Mouse (Mus musculus) Patski (cell line): ENCODE measurements around the gene Slc25a21. TPM values are rescaled to one million over a fixed set of nuclear protein-coding genes. Genes with fewer than 3 reads are reported as not detected.

Experiments
- ATAC-seq: fragments of 100-300 bp; one replicate; pipeline ENCODE4 v1.8.0; 2021
- CTCF ChIA-PET: fragments of 350-600 bp; sonication (Branson Sonifier 250); formaldehyde crosslinking; loops from one replicate; lab custom pipeline; 2022; ENCODE audit warnings: inconsistent platforms; lab: Charles Lee
- POLR2A ChIA-PET: fragments of 350-600 bp; sonication (Branson Sonifier 250); formaldehyde crosslinking; loops from one replicate; lab custom pipeline; 2022; ENCODE audit warnings: antibody characterized with exemption, inconsistent platforms; lab: Charles Lee
- DNase-seq: peaks from one replicate; pipeline ENCODE4 v3.0.0-alpha.2; 2011; ENCODE audit warnings: low read depth, low spot score
- H3K27me3 ChIP-seq: fragments of 371-371 bp; one replicate; pipeline ENCODE4 v1.5.1; 2021
- CTCF ChIP-seq: fragments of 100-300 bp; IDR thresholded peaks from one replicate; pipeline ENCODE4 v1.5.1; 2021
- in situ Hi-C: fragments of 300-500 bp; cut with MboI; formaldehyde crosslinking; loops from 3 replicates; pipeline ENCODE4 v1.11.1; 2018; ENCODE audit warnings: low pct_unique_long_range_greater_than_20kb, mixed read lengths
- polyA plus RNA-seq: library from polyadenylated mRNA; unstranded; gene quantifications from one replicate; pipeline ENCODE4 v1.2.3, GENCODE M21; 2021

The Slc25a21 gene
- polyA plus RNA-seq, 1 experiment from 2014 or later = 1.1 TPM

DNA sequence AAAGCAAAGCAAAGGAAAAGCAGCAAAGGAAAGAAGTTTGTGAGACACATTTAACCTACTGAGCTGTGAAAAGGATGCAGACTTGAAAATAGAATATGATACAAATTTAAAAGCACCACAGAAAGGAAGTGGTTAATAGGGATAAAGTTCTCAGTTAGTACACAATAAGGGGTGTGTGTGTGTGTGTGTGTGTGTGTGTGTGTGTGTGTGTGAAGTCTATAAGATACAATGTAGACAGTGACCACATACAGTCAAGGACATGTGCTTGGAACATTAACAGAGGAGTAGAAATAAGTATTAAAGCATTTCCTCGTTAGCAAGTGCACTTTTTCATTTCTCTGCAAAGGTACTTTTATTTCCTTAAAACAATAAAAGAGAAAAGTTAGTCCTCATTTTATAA is 367.3 kb downstream of the Slc25a21 start:
- peaks cover 9% of the 10 kb centered on the region for H3K27me3 ChIP-seq
- in situ Hi-C loops = no loop called here
- POLR2A ChIA-PET = no interaction called here
- no peak for DNase-seq
- no peak for TF ChIP-seq CTCF
- CTCF ChIA-PET = no interaction called here
- no peak for ATAC-seq

DNA sequence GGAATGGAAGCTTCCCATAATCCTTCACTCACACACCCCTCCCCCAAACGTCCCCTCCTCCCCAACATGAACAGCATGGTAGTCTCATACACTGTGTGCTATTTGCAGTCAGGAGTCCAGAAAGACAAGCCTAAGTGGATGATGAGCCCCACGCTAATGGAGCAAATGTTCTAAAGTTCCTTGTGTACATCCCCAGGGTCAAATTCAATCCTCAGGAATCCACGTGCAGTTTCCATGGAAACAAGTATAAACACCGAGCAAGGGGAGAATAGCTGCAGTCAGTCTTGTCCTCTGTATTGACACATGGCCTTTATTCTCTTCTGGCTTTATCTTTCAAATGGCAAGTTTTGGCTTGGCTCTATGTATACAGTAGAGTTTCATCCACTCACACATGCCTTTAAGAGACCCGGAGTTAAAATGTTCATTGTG is 367.8 kb downstream of the Slc25a21 start:
- DNase-seq (no peak), ATAC-seq (no peak)
- in situ Hi-C loops = no loop called here
- ChIA-PET POLR2A (no interaction called here), CTCF (no interaction called here)
- no peak for TF ChIP-seq CTCF
- H3K27me3 ChIP-seq = peaks cover 9% of the 10 kb centered on the region

DNA sequence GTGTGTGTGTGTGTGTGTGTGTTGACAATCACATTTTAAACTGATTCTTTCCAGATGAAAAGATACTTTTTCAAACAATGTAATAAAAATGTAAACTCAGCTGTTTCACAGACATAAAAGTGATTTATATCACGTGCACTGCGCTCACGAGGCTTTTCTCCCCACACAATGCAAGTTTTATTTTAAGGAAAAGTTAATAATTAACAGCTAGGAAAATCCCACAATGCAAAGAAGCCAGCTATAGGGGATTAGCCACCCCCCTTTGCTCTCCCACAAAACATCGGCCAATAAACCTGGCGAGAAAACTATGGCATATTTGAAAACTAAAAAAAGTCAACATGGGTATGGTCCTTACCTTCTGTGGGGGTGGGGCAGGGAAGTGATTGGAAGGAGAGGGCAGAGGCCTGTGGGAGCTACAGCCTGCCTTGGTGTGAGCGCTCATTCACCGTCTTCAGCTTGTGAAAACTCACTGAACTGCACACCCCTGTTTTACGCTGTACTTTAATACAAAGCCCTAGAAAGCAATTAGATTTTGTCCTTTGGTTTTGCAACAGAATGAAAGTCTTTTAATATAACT is 369.4 kb downstream of the Slc25a21 start:
- in situ Hi-C loops = no loop called here
- TF ChIP-seq CTCF = no peak
- CTCF ChIA-PET = interaction anchor here (1.8 kb wide), 1 partner anchor 23 kb away, joined by 5 read pairs; no protein-coding TSS in a partner anchor
- ATAC-seq (no peak), DNase-seq (no peak)
- H3K27me3 ChIP-seq = peaks cover 5% of the 10 kb centered on the region
- POLR2A ChIA-PET = interaction anchor here (0.6 kb wide), 1 partner anchor 1205 kb away, joined by 3 read pairs; no protein-coding TSS in a partner anchor

DNA sequence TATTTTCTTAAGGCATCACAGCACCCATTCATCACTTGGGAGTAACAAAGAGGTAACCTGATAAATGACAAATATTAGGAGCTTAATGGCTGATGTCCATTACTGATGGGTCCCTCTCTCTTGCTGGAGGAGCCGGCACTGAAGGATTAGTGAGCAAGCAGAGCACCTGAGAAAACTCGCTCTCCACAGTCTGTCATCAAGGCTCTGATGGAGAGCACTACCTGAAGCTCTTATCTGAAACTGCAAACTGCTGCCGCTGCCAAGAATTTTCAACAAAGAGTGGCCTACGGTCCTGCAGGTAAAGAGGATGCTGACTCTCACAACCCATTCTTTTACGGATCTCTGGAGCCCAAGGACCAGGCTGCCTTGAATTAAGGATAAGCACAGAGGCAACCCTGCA is 372.6 kb downstream of the Slc25a21 start:
- no peak for ATAC-seq
- TF ChIP-seq CTCF = no peak
- DNase-seq = no peak
- POLR2A ChIA-PET = no interaction called here
- H3K27me3 ChIP-seq = peaks cover 4% of the 10 kb centered on the region
- in situ Hi-C loops = no loop called here
- CTCF ChIA-PET = no interaction called here

DNA sequence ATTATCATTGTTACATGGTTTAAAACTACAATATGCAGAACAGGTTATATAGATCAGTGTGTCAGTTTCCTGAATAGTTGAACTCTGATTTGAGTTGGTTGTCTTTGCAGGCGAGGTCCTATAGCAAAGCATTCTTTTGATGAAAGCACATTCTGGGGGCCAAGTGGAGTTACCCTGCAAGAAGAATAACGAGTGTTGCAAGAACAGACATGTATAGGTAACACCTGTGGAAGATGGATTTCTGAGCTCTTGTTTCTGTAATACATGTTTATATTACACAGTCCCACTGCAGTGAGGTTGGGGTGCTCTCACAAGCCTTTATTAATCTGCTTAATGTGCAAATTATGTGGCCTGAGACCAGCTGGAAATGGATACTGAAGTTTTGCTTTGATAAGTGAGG is 375.1 kb downstream of the Slc25a21 start:
- in situ Hi-C loops = no loop called here
- POLR2A ChIA-PET = no interaction called here
- CTCF ChIA-PET = interaction anchor here (1.0 kb wide), 1 partner anchor 23 kb away, joined by 3 read pairs; no protein-coding TSS in a partner anchor
- no peak for ATAC-seq
- TF ChIP-seq CTCF = no peak
- H3K27me3 ChIP-seq = peaks cover 4% of the 10 kb centered on the region
- DNase-seq = no peak

DNA sequence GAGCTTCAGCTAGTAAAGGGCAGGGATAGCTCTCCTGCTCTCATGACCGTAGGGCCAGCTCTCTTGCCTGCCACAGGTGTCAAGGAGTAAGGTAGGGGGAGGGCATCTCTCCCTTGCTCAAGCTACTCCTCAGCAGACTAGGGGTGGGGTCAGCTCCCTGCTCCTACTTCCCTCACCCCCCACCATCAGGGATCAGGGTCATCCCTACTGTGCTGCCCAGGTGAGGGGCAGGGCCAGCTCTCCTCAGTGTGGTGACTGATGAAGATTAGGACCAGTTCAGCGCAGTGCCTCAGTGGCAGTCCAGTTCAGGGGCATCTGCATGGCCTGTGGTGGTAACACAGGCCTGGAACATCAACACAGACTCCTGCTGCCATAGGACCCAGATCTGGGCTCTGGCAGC is 376.7 kb downstream of the Slc25a21 start:
- in situ Hi-C loops = no loop called here
- H3K27me3 ChIP-seq = peaks cover 12% of the 10 kb centered on the region
- POLR2A ChIA-PET = no interaction called here
- DNase-seq = no peak
- ATAC-seq = no peak
- CTCF ChIA-PET = interaction anchor here (1.0 kb wide), 1 partner anchor 12 kb away, joined by 3 read pairs; no protein-coding TSS in a partner anchor
- TF ChIP-seq CTCF = no peak

DNA sequence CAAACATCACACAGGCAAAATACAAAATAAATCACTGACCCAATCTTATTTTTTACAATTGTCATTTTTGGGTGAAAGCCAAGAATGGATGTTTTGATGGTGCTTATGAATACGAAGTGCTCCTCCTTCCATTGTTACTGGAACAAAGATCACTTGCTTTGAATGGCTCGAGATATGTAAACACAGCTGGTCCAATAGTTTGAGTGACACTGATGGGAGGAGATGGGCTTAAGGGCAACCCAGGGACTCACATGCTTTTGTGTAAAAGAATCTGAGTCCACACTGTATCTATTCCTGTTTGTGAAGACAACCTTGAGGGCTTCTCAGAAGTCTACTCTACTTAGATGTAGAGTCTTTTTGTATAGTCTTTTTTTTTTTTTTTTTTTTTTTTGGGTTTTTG is 389.8 kb downstream of the Slc25a21 start:
- no peak for ATAC-seq
- CTCF ChIA-PET = no interaction called here
- TF ChIP-seq CTCF = no peak
- no peak for DNase-seq
- H3K27me3 ChIP-seq = peaks cover 20% of the 10 kb centered on the region
- POLR2A ChIA-PET = no interaction called here
- in situ Hi-C loops = no loop called here

DNA sequence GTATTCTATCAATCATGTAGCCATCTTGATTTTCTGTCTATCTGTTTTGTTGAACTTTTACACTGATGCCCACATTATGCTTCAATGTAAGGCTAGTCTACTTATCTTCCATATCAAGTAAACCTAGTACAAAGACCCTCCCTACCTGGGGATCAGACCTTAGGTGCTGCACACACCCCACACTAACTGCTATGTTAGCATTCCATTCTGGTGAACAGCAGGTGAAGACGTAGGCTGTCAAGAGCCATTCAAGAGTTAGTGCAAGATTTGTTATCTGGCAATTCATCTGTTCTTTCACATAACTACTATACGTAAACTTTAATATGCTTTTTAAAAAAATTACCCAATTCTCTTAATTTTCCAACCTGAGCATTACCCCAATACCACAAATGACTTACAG is 390.2 kb downstream of the Slc25a21 start:
- no peak for DNase-seq
- H3K27me3 ChIP-seq = peaks cover 20% of the 10 kb centered on the region
- ATAC-seq = no peak
- no peak for TF ChIP-seq CTCF
- in situ Hi-C loops = no loop called here
- CTCF ChIA-PET = no interaction called here
- POLR2A ChIA-PET = no interaction called here

DNA sequence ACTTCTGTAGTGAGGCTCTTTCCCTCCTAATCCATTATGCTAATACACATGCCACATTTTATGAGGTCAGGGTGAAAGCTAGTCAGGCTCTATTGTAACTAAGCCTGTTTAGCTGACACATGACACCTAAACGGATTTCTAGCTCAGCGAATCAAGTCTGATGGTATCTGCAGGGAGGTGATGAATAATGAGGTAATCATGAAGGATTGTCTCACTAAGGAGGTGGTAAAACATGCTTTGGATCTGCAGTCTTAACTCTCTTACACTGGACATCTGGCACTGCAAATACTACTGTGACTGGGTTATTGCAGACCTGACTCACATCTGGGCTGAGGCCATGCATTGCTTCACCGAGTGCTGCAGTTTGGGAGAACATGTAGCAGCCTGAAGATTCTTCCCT is 392.8 kb downstream of the Slc25a21 start:
- in situ Hi-C loops = no loop called here
- DNase-seq = peak; percentile 54
- peak; percentile 97 for ATAC-seq
- ChIA-PET CTCF (interaction anchor here (0.7 kb wide), 1 partner anchor 95 kb away, joined by 3 read pairs; no protein-coding TSS in a partner anchor), POLR2A (interaction anchor here (0.6 kb wide), 1 partner anchor 81 kb away, joined by 5 read pairs; no protein-coding TSS in a partner anchor)
- H3K27me3 ChIP-seq = peaks cover 7% of the 10 kb centered on the region
- TF ChIP-seq CTCF = no peak

DNA sequence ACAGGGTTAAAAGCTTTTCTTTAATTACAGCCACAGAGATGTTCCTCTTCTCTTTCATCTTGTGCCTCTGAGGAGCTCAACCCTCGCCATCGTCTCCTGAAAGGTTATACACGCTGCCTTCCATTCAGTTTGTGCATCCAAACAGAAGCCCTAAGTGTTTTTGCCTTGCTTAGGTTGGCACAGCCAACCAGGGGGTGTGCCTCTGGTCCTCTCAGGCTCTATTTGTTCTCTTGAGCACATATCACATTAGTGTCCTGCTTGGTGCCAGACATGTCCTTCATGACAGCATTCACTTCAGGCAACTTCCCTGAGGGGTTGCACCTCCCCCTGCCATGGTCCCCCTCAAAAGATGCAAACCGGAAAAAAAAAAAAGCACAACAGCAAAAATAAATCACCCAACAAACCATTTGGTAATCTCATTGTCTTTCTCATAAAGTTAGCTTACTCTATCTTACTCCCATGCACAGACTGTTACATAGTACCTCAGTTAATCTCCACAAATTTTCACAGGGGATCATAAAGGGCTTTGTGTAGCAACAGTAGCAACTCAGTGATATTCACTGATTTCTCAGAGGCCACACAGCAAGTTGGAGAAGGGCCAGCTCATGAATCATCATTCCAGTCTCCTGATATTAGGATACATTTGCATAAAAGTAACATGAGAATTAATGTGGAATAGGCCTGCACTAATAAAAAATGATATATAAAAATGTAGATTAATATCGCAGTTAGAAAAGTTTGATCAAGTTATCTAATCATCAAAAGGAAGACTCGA is 398.4 kb downstream of the Slc25a21 start:
- TF ChIP-seq CTCF = no peak
- DNase-seq = no peak
- CTCF ChIA-PET = no interaction called here
- in situ Hi-C loops = no loop called here
- POLR2A ChIA-PET = no interaction called here
- no peaks in the 10 kb centered on the region for H3K27me3 ChIP-seq
- no peak for ATAC-seq

DNA sequence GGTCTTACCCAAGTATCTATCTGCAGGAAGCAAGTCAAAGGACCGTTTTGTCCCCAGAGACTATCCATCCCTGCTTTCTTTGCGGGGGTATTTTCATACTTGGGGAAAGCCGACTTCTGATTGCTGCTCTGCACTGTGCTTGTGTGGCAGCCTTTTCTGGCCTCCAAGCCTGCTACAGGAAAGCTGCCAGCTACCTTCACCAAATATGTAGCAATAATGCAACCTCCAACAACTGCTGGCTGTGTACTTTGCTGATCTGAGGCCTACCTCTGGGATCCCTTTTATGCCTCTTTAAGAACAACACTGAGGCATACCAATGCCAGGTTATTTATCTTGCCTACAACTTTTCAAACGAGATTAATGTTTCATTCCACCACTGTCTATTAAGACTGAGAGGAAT is 408.0 kb downstream of the Slc25a21 start:
- ATAC-seq (no peak), DNase-seq (no peak)
- ChIA-PET CTCF (no interaction called here), POLR2A (no interaction called here)
- in situ Hi-C loops = no loop called here
- no peak for TF ChIP-seq CTCF
- H3K27me3 ChIP-seq = no peaks in the 10 kb centered on the region
